Mouse (Mus musculus): ENCODE measurements around the gene Olfr653.

Gene Olfr653

DNA sequence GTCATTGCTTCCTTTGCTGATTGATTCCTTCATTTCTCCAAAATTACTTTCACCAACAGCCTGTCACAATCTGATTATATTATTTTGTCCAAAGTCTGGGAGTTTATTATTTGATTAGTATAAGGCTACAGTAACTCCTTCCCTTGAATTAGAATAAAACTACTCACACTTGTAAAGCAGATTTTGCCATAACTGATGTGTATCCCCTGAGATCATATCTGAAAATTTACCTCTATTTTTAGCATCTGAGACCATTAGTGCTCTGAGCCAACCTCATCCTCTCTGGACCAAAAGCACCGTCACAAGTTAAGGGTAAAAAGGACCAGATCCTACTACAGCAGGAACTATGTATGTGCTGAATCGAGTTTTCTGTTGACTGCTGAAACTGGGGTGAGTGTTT lies at the start of gene Olfr653:
Olfr653 (plus strand) TSS at position 301 of the 400 bp plus-strand sequence.
- DNase-seq = no peak

DNA sequence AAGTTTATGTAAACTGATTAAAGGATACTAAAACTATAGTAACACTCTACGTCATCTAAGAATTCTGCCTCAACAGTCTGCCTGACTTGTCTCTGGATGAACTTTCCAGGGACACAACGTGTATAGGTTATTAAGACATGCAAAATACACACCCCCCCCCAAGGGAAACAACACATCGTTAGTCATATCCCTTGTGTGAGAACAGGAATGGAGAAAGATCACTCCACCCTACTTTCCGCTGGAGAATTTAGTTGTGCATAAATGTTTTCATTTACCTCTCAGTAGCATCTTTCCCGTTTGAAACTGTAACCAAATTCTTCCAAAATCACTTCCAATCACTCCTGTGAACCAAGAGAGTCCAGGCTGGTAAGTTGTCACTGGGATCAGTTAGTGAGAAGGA lies 27.3 kb upstream of the Olfr653 start, which contains the start of gene Olfr651:
Olfr651 (plus strand) TSS at position 301 of the 400 bp plus-strand sequence.
- no peak for DNase-seq

DNA sequence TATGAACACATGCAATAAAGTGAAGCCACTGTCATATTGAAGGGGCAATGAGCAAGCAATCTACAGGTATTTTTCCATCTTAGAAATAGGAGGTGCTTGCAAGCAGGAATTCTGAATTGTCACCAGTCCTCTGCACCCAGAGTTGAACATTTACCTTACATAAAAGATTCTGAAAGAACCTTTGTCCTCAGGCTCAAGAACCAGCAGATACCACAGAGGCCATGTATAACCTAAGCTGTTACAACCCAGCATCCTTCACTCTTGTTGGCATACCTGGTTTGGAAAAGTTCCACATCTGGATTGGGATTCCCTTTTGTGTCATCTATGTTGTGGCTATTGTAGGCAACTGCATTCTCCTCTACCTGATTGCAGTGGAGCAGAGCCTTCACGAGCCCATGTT lies 24.4 kb upstream of the Olfr653 start:
- no peak for DNase-seq

DNA sequence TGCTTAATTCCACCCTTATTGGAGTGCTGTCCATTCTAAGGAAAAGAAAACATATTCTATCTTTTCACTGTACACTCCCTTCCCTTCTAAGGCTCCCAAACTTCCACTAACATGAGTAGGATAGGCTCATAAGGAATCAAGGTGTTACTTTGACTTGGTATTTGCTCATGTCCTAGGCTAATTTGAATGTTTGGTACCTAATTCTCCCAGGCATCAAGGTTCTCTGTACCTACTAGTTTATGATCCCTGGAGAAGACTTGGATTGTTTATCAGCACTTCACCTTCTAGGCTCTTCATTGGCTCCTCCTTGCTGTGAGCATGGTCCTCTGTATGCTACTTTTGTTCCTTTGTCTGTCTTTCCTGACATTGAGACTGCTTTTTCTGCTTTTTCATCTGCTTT lies 16.5 kb upstream of the Olfr653 start, which contains the start of gene Olfr652:
Olfr652 (plus strand) TSS at position 301 of the 400 bp plus-strand sequence.
- no peak for DNase-seq

DNA sequence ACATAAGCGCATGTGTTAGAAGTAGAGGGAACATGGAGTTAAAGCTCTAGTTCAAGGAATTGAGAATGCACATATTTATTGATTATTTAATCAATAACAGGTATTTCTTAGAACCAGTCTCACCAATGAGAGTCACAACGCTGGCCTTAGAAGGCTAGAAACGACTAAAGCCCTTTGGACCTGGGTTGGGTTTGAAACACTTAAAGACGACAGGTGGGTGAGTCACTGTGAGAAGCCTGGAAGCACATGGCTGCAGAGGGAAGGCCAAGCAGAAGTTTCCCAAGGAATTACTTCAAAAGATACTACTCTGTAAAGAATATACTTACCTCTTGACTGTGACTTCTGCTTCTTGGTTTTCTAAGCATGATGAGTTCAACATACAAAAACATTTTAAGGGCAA lies 3.7 kb downstream of the Olfr653 start:
- DNase-seq = no peak

DNA sequence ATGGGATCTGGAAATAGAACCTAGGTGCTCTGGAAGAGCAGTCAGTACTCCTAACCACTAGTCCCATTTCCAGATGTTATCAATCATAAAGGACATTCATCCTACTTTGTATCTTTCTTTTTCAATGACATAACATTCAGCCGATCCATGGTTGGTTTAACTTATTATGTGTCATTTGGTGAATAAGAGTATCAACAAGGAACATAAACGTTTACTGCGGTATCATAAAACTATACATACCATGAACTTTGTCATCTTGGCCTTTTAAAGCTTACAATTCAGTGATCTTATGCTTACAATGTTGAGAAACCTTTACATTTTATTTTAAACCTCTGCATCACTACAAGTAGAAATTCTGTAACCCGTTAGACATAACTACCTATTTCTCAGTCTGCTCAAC lies 4.3 kb downstream of the Olfr653 start:
- no peak for DNase-seq

DNA sequence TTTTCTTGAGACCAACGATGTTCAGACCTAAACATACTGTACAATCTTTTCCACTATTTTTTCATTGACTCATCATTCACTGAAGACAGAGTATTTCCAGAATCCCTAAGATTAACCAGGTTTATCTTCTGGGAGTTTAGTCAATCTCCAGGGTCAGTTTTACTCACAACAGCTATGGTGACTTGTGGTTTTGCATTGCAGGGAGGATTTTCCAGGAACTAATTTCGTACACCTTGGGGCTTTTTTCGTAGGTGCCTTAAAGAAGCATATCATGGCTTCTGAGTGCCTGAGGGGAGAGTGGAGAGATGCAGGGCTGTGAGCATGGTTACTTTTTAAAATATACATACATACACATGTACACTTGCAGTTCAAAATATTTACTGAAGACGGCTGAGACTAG lies 9.6 kb downstream of the Olfr653 start, which contains the start of gene Olfr654:
Olfr654 (plus strand) TSS at position 301 of the 400 bp plus-strand sequence.
- no peak for DNase-seq

DNA sequence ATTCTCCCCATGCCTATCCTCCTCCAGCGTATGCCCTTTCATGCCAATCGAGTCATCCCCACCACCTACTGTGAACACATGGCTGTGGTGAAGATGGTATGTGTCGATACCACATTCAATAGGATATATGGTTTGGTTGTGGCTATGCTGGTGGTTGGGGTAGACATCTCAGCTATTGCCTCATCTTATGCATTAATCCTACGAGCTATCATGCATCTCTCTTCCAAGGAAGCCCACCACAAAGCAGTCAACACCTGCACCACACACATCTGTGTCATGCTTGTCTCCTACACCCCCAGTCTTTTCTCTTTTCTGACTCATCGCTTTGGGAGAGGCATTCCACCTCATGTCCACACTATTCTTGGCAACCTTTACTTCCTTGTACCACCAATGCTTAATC lies 11.2 kb downstream of the Olfr653 start:
- DNase-seq = no peak

DNA sequence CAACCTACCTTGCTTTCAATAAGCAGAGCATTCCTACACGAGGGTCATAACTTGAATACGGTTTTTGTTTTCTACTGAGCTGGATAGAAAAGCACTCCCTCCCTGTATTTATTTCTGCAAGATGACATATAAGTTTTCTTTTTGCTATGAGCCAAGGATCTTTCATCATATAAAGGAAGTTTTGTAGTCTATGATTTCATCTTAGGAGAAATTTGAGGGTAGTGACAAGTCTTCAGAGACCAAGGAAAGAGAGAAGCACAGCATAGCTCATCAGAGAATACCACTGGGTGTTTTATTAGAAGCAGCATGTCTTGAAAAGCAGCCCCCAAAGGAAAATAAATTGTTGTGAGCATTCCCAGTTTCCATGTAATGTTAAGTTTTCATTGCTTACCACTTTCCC lies 24.6 kb downstream of the Olfr653 start, which contains the start of gene Olfr655:
Olfr655 (minus strand) TSS at position 101 of the 400 bp plus-strand sequence.
- DNase-seq = no peak

DNA sequence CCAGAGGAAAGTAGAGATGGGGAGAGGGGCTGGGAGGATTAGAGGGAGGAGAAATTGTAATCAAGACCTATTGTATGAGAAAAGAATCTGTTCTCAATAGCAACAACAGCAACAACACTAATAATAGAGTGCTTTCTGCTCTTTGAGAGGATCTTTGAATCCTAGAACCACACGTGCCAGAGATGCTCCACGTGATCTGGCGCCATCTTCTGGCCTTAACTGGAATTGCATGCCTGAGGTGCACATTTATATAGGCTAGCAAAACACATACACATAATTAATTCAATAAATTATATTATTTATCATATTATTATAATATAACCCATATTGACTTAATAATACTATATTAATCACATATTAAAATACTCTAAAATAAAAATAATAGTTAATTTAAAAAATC lies 26.1 kb downstream of the Olfr653 start:
- DNase-seq = peak in 1 of 2 experiments; percentile 36

DNA sequence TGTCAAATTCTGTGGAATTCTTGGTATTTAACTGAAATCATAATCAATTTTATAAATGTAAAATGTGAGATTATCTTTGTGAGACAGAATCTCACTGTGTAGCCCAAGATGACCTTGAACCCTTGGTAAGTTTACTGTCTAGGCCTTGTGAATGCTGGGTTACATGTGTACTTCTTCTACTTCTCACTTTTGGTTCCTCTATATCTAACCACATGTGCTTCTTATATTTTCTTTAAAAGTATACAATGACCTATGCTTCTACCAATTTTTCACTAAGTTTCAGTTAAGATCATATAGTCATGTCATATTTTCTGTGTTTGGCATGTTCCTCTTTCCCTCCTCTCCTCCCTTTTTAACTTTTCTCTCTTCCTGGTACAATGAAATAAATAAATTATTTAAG lies 27.6 kb downstream of the Olfr653 start:
- DNase-seq = no peak

DNA sequence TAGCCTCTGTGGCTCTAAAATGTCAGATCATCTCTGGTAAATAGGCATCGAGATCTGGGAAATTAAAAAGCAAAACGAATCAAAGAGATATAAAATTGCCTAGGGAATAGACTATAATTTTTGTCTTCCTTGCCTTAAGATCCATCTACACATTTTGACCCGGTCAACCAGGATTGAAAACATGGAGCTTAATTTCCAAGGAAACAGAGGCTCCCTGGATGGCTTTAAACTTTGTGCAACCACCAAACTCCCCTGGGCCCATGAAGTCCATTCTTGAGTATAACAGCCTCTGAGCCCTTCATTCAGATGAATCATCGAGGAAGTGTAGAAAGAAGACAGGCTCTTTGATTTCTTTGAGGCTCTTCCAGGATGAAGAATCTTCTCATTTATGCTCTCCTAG lies 36.5 kb downstream of the Olfr653 start, which contains the start of gene Olfr656:
Olfr656 (plus strand) TSS at position 301 of the 400 bp plus-strand sequence.
- DNase-seq = no peak

DNA sequence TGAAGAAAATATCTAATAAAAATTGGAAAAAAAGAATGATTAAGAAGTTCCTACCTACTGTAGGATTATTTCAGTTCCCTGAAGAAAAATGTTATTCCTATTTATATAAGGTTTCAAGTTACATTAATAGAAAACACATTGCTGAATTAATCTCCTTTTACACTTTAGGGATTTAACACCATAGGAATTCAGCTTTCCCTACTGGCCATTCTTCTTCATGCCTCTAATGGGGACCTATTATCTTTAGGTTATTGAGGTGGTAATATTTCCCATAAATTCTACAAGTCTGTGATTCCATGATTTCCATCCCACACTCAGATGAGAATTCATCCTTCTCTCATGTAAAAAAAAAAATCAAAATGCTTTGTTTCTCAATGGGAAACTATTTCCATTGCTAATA lies 47.4 kb downstream of the Olfr653 start, which contains the start of gene Olfr657:
Olfr657 (plus strand) TSS at position 301 of the 400 bp plus-strand sequence.
- no peak for DNase-seq

Measured in lung, postnatal 4 days (tissue).